Mouse (Mus musculus) adrenal gland, postnatal 14 days (tissue): ENCODE results near the gene Nsdhl. TPM values are rescaled to one million over a fixed set of nuclear protein-coding genes. Genes with fewer than 3 reads are reported as not detected.

Source experiments
- DNase-seq: peaks from one replicate; pipeline ENCODE4 v3.0.0; 2021; ENCODE audit warnings: mixed read lengths
- long read RNA-seq, 2 experiments: library from polyadenylated mRNA; stranded (forward); transcript quantifications; one replicate each; pipeline ENCODE4 v2.0.0; 2021
- total RNA-seq: library from RNA; stranded (reverse); gene quantifications from 2 replicates; pipeline ENCODE4 v1.2.3, GENCODE M21; 2021

The Nsdhl gene
- 21.4 and 29.1 TPM in 2 replicates for total RNA-seq
- long read RNA-seq, experiment 1, transcript Nsdhl-201 (8 exons, 2,168 nt), result major isoform, 26 of 29 reads
- long read RNA-seq, experiment 1, partial matches to known transcripts, result 2 of 29 reads
- long read RNA-seq, experiment 1, other reads (novel, unspliced or antisense), result 1 of 29 reads
- long read RNA-seq, experiment 2, transcript Nsdhl-201 (8 exons, 2,168 nt), result major isoform, 15 of 17 reads
- long read RNA-seq, experiment 2, partial matches to known transcripts, result 0 of 17 reads
- long read RNA-seq, experiment 2, other reads (novel, unspliced or antisense), result 2 of 17 reads

DNA sequence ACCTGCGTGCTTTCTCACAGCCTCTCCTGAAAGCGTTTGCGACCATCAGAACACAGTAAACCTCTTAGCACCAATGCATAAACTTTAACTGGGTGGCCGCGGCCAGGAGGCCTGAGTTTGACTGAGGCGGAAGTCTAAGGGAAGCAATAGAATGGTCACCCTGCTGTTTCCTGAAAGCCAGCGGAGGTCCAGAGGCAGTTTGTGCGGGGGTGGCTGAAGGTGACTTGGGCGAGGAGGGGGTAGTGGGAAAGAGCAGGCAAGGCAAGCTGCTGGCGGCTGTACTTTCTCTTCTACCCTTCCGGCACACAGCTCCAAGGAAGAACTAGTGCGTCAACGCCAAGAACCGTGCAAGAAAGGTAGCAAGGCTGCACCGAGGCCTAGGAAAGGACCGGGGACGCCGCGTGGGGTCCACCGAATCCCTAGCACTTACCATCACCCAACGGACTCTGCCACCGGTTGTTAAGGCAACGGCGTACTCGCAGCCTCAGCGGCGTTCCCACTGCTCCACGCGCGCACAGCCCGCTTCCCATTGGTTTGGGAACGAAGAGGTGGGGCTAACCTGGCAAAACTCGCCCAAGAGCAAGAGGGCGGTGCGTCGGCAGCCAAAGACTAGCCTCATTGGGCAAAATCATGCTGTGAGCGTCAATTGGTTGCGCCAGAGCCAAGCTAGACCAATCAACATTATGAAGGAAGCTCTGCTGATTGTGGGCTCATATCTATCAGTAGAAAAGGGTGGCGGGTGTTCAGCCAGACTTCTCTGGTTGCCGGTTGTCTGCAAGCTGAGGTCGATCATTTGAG, at the start of gene Nsdhl, which contains the start of gene Cetn2:
TSS of gene Nsdhl (plus strand) at position 674 of the 798 bp plus-strand sequence.
TSS of gene Cetn2 (minus strand) at position 528 of the 798 bp plus-strand sequence.
- DNase-seq, result peak; percentile 93

- no peak for DNase-seq
Measured at GRCm38 (mm10) chrX:72895388-72896054, 22.8 kb upstream of the Nsdhl start.

GRCm38 (mm10) chrX:72896055-72896437, 22.3 kb upstream of the Nsdhl start:
- no peak for DNase-seq

DNA sequence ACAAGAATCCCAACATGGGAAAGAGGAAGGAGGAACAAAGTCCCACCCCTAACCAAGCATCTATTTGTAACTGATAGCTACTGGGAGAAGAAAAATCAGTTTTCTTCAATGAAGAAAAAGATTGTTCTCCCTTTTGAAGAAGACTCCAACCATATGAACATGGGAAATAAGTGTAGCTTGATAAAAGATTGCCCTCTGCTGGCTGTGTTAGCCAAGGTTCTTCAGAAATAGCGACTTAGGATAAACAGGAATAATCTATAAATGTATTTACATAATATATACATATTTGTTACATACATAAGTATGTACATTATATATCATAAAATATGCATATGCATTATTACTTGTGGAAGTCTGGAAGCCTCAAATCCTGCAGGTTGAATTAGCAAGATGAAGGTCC, 15.8 kb upstream of the Nsdhl start:
- no peak for DNase-seq

- no peak for DNase-seq
Measured at GRCm38 (mm10) chrX:72907619-72908403, 10.5 kb upstream of the Nsdhl start.

GRCm38 (mm10) chrX:72908404-72908741, 10.0 kb upstream of the Nsdhl start:
- DNase-seq, result peak; percentile 29

- no peak for DNase-seq
Measured at GRCm38 (mm10) chrX:72911611-72912010, 6.7 kb upstream of the Nsdhl start.

GRCm38 (mm10) chrX:72918682-72919059, 314 bp downstream of the Nsdhl start:
- DNase-seq, result no peak

DNA sequence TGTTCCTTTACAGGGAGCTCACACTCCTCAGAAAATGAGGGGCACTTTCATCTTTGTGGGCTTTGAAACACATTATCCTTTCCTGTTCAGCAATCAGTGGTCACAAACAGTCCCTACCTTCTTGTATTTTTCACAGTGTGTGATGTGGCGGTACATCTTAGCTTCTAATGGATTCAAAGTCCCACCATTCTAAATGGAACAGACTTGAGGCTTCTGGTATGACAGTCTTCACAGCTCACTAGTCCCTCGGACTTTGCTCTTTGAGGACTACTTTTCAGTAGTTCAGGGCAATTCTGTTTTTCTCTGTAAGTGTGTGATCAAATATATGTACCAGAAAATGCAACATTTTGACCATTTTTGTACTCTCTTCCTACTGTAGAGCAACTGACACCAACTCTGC, 3.0 kb downstream of the Nsdhl start:
- DNase-seq, result no peak

DNA sequence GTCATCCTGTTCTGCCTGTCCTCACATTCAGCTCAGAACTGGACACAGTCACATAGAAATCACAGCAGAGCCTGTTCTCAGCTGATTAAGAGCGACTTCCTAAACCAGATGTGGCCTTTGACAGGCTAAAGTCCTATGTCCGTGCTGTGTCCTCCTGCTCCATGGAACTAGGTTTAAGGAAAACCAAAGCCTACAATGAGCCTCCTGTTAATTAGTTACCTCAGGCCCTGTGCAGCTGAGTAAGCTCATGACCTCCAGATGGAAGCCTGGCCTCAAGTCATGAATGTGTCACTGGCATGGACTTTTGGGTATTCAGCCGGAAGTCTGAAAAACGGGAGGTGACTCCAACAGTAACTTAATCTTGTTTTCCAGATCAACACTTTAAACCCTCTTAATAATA, 35.1 kb downstream of the Nsdhl start:
- no peak for DNase-seq

DNA sequence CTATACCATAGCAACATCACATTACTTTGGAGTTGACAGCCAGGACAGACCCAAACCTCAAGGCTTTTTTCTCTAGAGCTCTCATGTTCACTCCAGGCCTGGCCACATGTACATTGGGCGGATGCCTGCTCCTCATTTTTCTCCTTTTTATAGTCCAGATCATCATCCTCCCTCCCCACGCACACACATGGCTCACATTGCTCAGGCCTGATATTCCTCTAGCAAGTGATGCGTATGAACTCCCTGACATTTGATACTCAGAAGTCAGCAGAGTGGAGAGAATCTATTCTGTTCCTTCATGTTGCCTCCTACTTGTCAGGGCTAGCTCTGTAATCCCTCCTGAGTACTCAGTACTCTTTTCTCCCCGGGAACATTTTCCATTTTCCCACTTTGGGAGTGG, 38.1 kb downstream of the Nsdhl start:
- no peak for DNase-seq

- peak; percentile 31 for DNase-seq
Measured at GRCm38 (mm10) chrX:72960431-72960830, 42.1 kb downstream of the Nsdhl start.

- no peak for DNase-seq
Measured at GRCm38 (mm10) chrX:72961511-72961910, 43.2 kb downstream of the Nsdhl start.

GRCm38 (mm10) chrX:72962743-72963142, 44.4 kb downstream of the Nsdhl start:
- DNase-seq, result no peak

- peak; percentile 13 for DNase-seq
Measured at GRCm38 (mm10) chrX:72982831-72983230, 64.5 kb downstream of the Nsdhl start.

DNA sequence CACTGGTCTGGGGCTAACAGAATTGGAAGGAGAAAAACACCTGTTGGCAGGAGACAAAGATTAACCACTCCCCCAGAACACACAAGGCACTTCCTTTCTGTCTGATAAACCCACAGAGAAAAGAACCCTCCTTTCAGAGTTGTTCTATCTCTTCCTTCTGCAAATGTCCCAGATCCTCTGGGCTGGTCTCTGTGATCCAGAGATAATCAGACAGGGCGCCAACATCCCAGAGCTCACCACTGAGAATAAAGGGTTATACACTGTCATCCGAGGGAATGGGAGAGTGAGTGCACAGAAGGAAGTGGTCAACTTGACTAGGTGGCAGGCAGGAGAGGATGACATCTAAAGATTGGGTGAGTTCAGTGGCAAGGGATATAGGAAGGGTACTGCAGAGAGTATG, 67.2 kb downstream of the Nsdhl start:
- no peak for DNase-seq

GRCm38 (mm10) chrX:72986841-72987519, 68.6 kb downstream of the Nsdhl start, which contains the start of gene Zfp185:
Gene Zfp185, plus strand, starts transcription at chrX:72987339.
- peak; percentile 62 for DNase-seq

GRCm38 (mm10) chrX:72987520-72987905, 69.2 kb downstream of the Nsdhl start:
- no peak for DNase-seq

GRCm38 (mm10) chrX:72988431-72988830, 70.1 kb downstream of the Nsdhl start:
- DNase-seq, result no peak

GRCm38 (mm10) chrX:72990581-72990980, 72.2 kb downstream of the Nsdhl start:
- peak; percentile 37 for DNase-seq

DNA sequence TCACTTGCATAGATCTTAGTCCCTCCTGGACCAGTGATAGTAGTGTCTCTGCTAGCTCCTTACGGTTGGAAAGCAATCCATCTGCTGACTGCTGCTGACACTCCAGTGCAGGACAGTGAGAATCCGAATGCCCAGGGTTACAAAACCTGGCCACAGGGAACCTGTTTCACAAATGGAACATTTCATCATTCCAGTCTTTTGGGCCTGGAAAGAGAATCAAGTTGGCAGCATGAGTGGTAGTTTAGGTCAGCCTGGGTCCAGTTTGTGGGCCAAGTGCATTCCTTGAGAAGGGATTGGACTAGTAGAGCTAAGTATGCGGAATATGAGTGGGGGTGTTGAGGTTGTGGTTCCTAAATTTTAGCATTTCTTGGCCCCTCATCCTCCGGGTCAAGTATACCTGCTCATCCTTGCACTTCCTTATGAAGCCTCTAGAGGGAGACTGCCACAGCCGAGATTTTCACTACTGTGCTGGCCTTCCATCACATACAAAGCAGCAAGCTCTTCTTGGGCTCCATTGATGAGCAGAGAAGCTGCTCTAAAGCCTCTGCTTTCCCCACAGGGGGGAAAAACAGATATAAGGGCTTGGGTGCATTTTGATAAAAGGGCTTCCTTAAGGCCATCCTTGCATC, 74.0 kb downstream of the Nsdhl start:
- peak; percentile 32 for DNase-seq
